Mouse (Mus musculus) T-helper 17 cell (primary cell): ENCODE measurements at regions not wholly inside any gene's neighbourhood (a gene's known extent, or its start where the extent isn't known, plus 50 kb on each side); places are given as distances from the start of the nearest gene placed in this dataset.

ENCODE experiments used
- in situ Hi-C, 2 experiments: fragments of 300-600 bp; cut with MboI, MseI; formaldehyde crosslinking; loops; 1 replicate in 1 of 2; 2 replicates in 1 of 2; pipeline ENCODE4 v1.15.1; 2025; ENCODE audit warnings: high pct_unique_total_duplicates in 2 of 2

GRCm38 (mm10) chr1:129219098-129219497, 54.0 kb upstream of the Thsd7b start:
- in situ Hi-C loops = no loop called here

- in situ Hi-C loops = no loop called here
Measured at GRCm38 (mm10) chr1:129208806-129209205, 64.3 kb upstream of the Thsd7b start.

GRCm38 (mm10) chr1:129208406-129208805, 64.7 kb upstream of the Thsd7b start:
- in situ Hi-C loops = no loop called here

GRCm38 (mm10) chr1:129207674-129208073, 65.4 kb upstream of the Thsd7b start:
- in situ Hi-C loops = no loop called here

- in situ Hi-C loops = no loop called here
Measured at GRCm38 (mm10) chr1:129180174-129180759, 92.8 kb upstream of the Thsd7b start.

GRCm38 (mm10) chr1:129169936-129170335, 103.2 kb upstream of the Thsd7b start:
- in situ Hi-C loops = no loop called here

- in situ Hi-C loops = no loop called here
Measured at GRCm38 (mm10) chr1:129150643-129151042, 122.5 kb upstream of the Thsd7b start.

- in situ Hi-C loops = no loop called here
Measured at GRCm38 (mm10) chr1:129148733-129149388, 124.2 kb upstream of the Thsd7b start.

GRCm38 (mm10) chr1:129146395-129147094, 126.6 kb upstream of the Thsd7b start:
- in situ Hi-C loops = no loop called here

- in situ Hi-C loops = no loop called here
Measured at GRCm38 (mm10) chr1:129138783-129139182, 134.3 kb upstream of the Thsd7b start.

GRCm38 (mm10) chr1:129106961-129107557, 166.0 kb upstream of the Thsd7b start:
- in situ Hi-C loops = no loop called here

GRCm38 (mm10) chr1:129100997-129101396, 172.1 kb upstream of the Thsd7b start:
- in situ Hi-C loops = no loop called here

GRCm38 (mm10) chr1:129078274-129078673, 194.8 kb upstream of the Thsd7b start:
- in situ Hi-C loops = loop anchor here in 1 of 2 experiments (10.0 kb wide), 1 partner anchor 203 kb away; no protein-coding TSS in a partner anchor

GRCm38 (mm10) chr1:129057182-129057581, 215.9 kb upstream of the Thsd7b start:
- in situ Hi-C loops = no loop called here

- in situ Hi-C loops = no loop called here
Measured at GRCm38 (mm10) chr1:129055252-129055651, 217.8 kb upstream of the Thsd7b start.

GRCm38 (mm10) chr1:129033707-129034106, 239.4 kb upstream of the Thsd7b start:
- in situ Hi-C loops = no loop called here

- in situ Hi-C loops = no loop called here
Measured at GRCm38 (mm10) chr1:129005899-129006298, 267.2 kb upstream of the Thsd7b start.

- in situ Hi-C loops = no loop called here
Measured at GRCm38 (mm10) chr1:129002286-129002685, 270.8 kb upstream of the Thsd7b start.

GRCm38 (mm10) chr1:129001766-129002165, 271.3 kb upstream of the Thsd7b start:
- in situ Hi-C loops = no loop called here

- in situ Hi-C loops = no loop called here
Measured at GRCm38 (mm10) chr1:128999741-129000517, 273.2 kb upstream of the Thsd7b start.

- in situ Hi-C loops = no loop called here
Measured at GRCm38 (mm10) chr1:128994655-128995054, 278.4 kb upstream of the Thsd7b start.

GRCm38 (mm10) chr1:128983411-128983810, 289.7 kb upstream of the Thsd7b start:
- in situ Hi-C loops = no loop called here
